Mouse (Mus musculus) G1E (cell line): Measurements from ENCODE around the gene Mthfd1.

Experiments used
- CTCF ChIP-seq: IDR thresholded peaks from 2 replicates; pipeline ENCODE4 v1.5.1; 2012; ENCODE audit warnings: low read depth, low read length, inconsistent platforms, mixed read lengths
- GATA2 ChIP-seq: IDR thresholded peaks from 2 replicates; pipeline ENCODE4 v1.6.1; 2012; ENCODE audit warnings: low read depth, low read length, inconsistent platforms, borderline replicate concordance
- TAL1 ChIP-seq: conservative IDR thresholded peaks from 2 replicates; pipeline ENCODE4 v1.6.1; 2012; ENCODE audit warnings: low read depth, low read length, inconsistent platforms, mixed read lengths

GRCm38 (mm10) chr12:76282132-76282531, 27.0 kb downstream of the Mthfd1 start:
- TF ChIP-seq CTCF (no peak), TAL1 (no peak), GATA2 (no peak)
